Mouse (Mus musculus) midbrain, postnatal 0 days (tissue): ENCODE data around the gene Gli3. TPM values are rescaled to one million over a fixed set of nuclear protein-coding genes. Genes with fewer than 3 reads are reported as not detected.
A peak's percentile ranks its signal among the peaks of the same experiment; 100 is the strongest.

ENCODE experiments used
- ATAC-seq: fragments of 200-750 bp; cut with Nextera tagmentation; 2 replicates; pipeline ENCODE4 v1.8.0; 2017; ENCODE audit warnings: moderate number of reproducible peaks, mild to moderate bottlenecking, moderate TSS enrichment, moderate library complexity; ENCODE audit not compliant: low FRiP score
- DNase-seq: peaks from one replicate; pipeline ENCODE4 v3.0.0-alpha.2; 2015; ENCODE audit warnings: low spot score
- H3K27ac ChIP-seq: fragments of 300-500 bp; sonication (generic); 2 replicates; pipeline ENCODE4 v1.5.1; 2014; ENCODE audit warnings: low read depth, mild to moderate bottlenecking, low read length, mixed read lengths
- H3K27me3 ChIP-seq: fragments of 300-500 bp; sonication (generic); 2 replicates; pipeline ENCODE4 v1.6.1; 2014; ENCODE audit warnings: low read length, control low read depth, mixed read lengths; ENCODE audit not compliant: insufficient read depth
- H3K36me3 ChIP-seq: fragments of 300-500 bp; sonication (generic); 2 replicates; pipeline ENCODE4 v1.6.1; 2014; ENCODE audit warnings: low read length, control low read depth, mixed read lengths; ENCODE audit not compliant: insufficient read depth
- H3K4me1 ChIP-seq: fragments of 300-500 bp; sonication (generic); 2 replicates; pipeline ENCODE4 v1.6.1; 2014; ENCODE audit warnings: mild to moderate bottlenecking, control low read depth, antibody characterized with exemption, low read length, mixed read lengths; ENCODE audit not compliant: insufficient read depth
- H3K4me2 ChIP-seq: fragments of 300-500 bp; sonication (generic); 2 replicates; pipeline ENCODE4 v1.6.1; 2014; ENCODE audit warnings: low read depth, mild to moderate bottlenecking, low read length, mixed read lengths; ENCODE audit not compliant: poor library complexity, severe bottlenecking
- H3K4me3 ChIP-seq: fragments of 300-500 bp; sonication (generic); 2 replicates; pipeline ENCODE4 v1.5.1; 2014; ENCODE audit warnings: low read depth, mild to moderate bottlenecking, low read length, moderate library complexity
- H3K9ac ChIP-seq: fragments of 300-500 bp; sonication (generic); replicated peaks from 2 replicates; pipeline ENCODE4 v1.6.1; 2014; ENCODE audit warnings: mild to moderate bottlenecking, low read length, moderate library complexity, mixed read lengths; ENCODE audit not compliant: poor library complexity, severe bottlenecking
- H3K9me3 ChIP-seq: fragments of 300-500 bp; sonication (generic); 2 replicates; pipeline ENCODE4 v1.6.1; 2016; ENCODE audit warnings: low read length, control low read depth
- CTCF ChIP-seq: IDR thresholded peaks from 2 replicates; pipeline ENCODE4 v1.5.1; 2016; ENCODE audit warnings: antibody characterized with exemption, mild to moderate bottlenecking
- WGBS: fragments of 180-500 bp; shearing (Covaris S2); extraction: QIAGEN DNeasy Blood & Tissue Kit; methylation state at CpG from one replicate; pipeline ENCODE4 v1.1.7; 2014; 5-methylcytosine and 5-hydroxymethylcytosine counted together
- polyA plus RNA-seq: library from polyadenylated mRNA; unstranded; fragments of >200 nt; fragmentation: Nextera tagmentation; extraction: Ambion mirVana; gene quantifications from 2 replicates; pipeline ENCODE4 v1.2.1, GENCODE M21; 2015
- total RNA-seq: library from RNA; depleted of rRNA; stranded (reverse); fragments of >200 nt; gene quantifications from 2 replicates; pipeline ENCODE4 v1.2.3, GENCODE M21; 2014

Gli3 gene
- total and polyA plus RNA-seq, 2 experiments from 2014 or later: 3.9 to 9.2 TPM

DNA sequence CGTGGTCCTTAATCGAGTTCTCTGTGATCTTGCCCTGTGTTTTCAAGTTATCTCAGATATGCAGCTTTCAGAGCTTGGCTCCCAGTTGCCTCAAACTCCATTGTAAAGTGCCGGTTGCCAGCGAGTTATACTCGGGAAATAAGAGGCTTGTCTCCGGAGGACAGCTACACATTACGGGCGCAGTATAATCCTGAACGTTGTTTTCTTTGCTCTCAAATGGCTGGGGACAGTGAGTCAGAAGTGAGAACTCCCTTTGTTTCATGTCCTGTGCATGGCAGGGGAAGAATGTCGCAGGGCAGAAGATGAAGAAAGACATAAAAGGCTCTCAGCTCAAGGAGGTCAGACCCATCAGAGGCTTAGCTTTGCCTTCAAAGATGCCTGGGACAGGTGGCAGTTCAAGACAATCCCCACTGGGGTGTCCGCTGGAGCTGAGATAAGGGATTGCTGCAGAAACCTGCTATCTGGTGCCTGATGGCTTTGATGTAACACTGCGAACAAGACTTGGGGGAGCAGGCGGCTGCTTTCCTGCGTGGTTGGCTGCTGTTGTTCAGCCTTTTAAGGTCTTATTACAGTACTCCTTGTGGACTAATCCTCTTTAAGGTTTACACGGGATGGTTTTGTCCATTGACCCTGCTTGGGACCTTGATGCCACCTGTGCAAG lies 108.0 kb downstream of the Gli3 start:
- H3K4me1 ChIP-seq: no peaks in the 10 kb centered on the region; the same call in 1 of the 2 replicates
- ATAC-seq (peak; percentile 71), DNase-seq (peak; percentile 17)
- peak overlapping the region; percentile 45 for H3K4me2 ChIP-seq
- H3K27ac ChIP-seq: peak overlapping the region; percentile 57
- no peak overlapping the region for H3K9ac ChIP-seq
- H3K27me3 ChIP-seq: no peaks in the 10 kb centered on the region
- TF ChIP-seq CTCF: no peak
- peak overlapping the region; percentile 18; the same call in 1 of the 2 replicates for H3K4me3 ChIP-seq
- H3K9me3 ChIP-seq: no peaks in the 10 kb centered on the region
- H3K36me3 ChIP-seq: no peaks in the 10 kb centered on the region
- 9% methylated on average over 15 of the region's 15 CpGs for WGBS

- H3K9ac ChIP-seq: no peak overlapping the region
- no peak overlapping the region for H3K4me2 ChIP-seq
- no peak for TF ChIP-seq CTCF
- no peaks in the 10 kb centered on the region for H3K36me3 ChIP-seq
- H3K9me3 ChIP-seq: no peaks in the 10 kb centered on the region
- peaks cover 3% of the 10 kb centered on the region; the same call in 1 of the 2 replicates for H3K4me1 ChIP-seq
- H3K27me3 ChIP-seq: no peaks in the 10 kb centered on the region
- no peak overlapping the region for H3K4me3 ChIP-seq
- WGBS: 53% methylated on average over 8 of the region's 8 CpGs
- H3K27ac ChIP-seq: no peak overlapping the region
- DNase-seq (no peak), ATAC-seq (no peak)
Measured at GRCm38 (mm10) chr13:15577133-15577917, 114.3 kb downstream of the Gli3 start.

GRCm38 (mm10) chr13:15580458-15580857 lies 117.4 kb downstream of the Gli3 start:
- 68% methylated on average over 5 of the region's 5 CpGs for WGBS
- Histone ChIP-seq H3K27me3 (no peaks in the 10 kb centered on the region), H3K36me3 (no peaks in the 10 kb centered on the region), H3K4me1 (peaks cover 3% of the 10 kb centered on the region; the same call in 1 of the 2 replicates), H3K9me3 (no peaks in the 10 kb centered on the region), H3K9ac (no peak overlapping the region), H3K4me3 (no peak overlapping the region), H3K27ac (no peak overlapping the region), H3K4me2 (no peak overlapping the region)
- no peak for TF ChIP-seq CTCF
- no peak for ATAC-seq
- no peak for DNase-seq

DNA sequence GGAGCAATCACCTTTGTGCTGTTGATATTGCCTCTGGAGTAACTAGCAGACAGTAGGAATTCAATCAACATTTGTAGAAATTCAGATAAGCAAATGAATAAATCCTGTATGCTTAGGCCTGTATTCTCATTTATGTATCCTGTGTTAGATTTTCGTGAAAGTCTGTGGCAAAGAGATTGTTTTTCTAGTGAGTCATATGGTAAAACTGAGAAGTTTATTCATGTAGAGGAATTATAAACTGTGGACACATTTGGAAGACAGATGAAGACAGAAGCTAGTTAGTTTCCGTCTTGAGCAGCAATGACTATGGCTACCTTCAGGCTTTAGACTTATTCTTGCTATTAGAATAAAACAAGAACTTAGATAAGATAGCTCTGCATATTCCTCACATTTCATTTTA lies 122.9 kb downstream of the Gli3 start:
- H3K4me1 ChIP-seq: no peaks in the 10 kb centered on the region
- H3K9me3 ChIP-seq: no peaks in the 10 kb centered on the region
- WGBS: 83% methylated on average over 2 of the region's 2 CpGs
- no peak for TF ChIP-seq CTCF
- no peak overlapping the region for H3K27ac ChIP-seq
- no peaks in the 10 kb centered on the region for H3K36me3 ChIP-seq
- no peak overlapping the region for H3K4me2 ChIP-seq
- ATAC-seq (no peak), DNase-seq (no peak)
- no peak overlapping the region for H3K9ac ChIP-seq
- no peaks in the 10 kb centered on the region for H3K27me3 ChIP-seq
- no peak overlapping the region for H3K4me3 ChIP-seq

- WGBS: 75% methylated on average over 16 of the region's 16 CpGs
- Histone ChIP-seq H3K4me2 (no peak overlapping the region), H3K36me3 (no peaks in the 10 kb centered on the region), H3K9me3 (no peaks in the 10 kb centered on the region), H3K27me3 (no peaks in the 10 kb centered on the region), H3K4me1 (no peaks in the 10 kb centered on the region), H3K9ac (no peak overlapping the region), H3K4me3 (no peak overlapping the region), H3K27ac (no peak overlapping the region)
- ATAC-seq: no peak
- no peak for TF ChIP-seq CTCF
- DNase-seq: peak; percentile 60
Measured at GRCm38 (mm10) chr13:15588278-15589272, 125.5 kb downstream of the Gli3 start.
